Mouse (Mus musculus) forebrain, postnatal 0 days (tissue): Measurements from ENCODE around the gene Acads. TPM values are rescaled to one million over a fixed set of nuclear protein-coding genes. Genes with fewer than 3 reads are reported as not detected.
"Not testable (repeated sequence)": the region's sequence is repeated elsewhere in the genome, so short reads cannot be mapped to it uniquely, and the experiment has no call there.

Experiments
- ATAC-seq: fragments of 200-750 bp; cut with Nextera tagmentation; 2 replicates; pipeline ENCODE4 v1.8.0; 2017; ENCODE audit warnings: mild to moderate bottlenecking, moderate library complexity
- DNase-seq: peaks from one replicate; pipeline ENCODE4 v3.0.0-alpha.2; 2015
- H3K27ac ChIP-seq: fragments of 300-500 bp; sonication (generic); 2 replicates; pipeline ENCODE4 v1.5.1; 2014; ENCODE audit warnings: low read depth, mild to moderate bottlenecking, antibody characterized with exemption, low read length, moderate library complexity, mixed read lengths
- H3K27me3 ChIP-seq: fragments of 300-500 bp; sonication (generic); 2 replicates; pipeline ENCODE4 v1.6.1; 2014; ENCODE audit warnings: mild to moderate bottlenecking, low read length, mixed read lengths; ENCODE audit not compliant: insufficient read depth
- H3K36me3 ChIP-seq: fragments of 300-500 bp; sonication (generic); 2 replicates; pipeline ENCODE4 v1.6.1; 2014; ENCODE audit warnings: mild to moderate bottlenecking, moderate library complexity; ENCODE audit not compliant: insufficient read depth
- H3K4me1 ChIP-seq: fragments of 300-500 bp; sonication (generic); 2 replicates; pipeline ENCODE4 v1.6.1; 2014; ENCODE audit warnings: antibody characterized with exemption; ENCODE audit not compliant: insufficient read depth
- H3K4me2 ChIP-seq: fragments of 300-500 bp; sonication (generic); 2 replicates; pipeline ENCODE4 v1.6.1; 2014; ENCODE audit warnings: low read depth, mild to moderate bottlenecking, moderate library complexity
- H3K4me3 ChIP-seq: fragments of 300-500 bp; sonication (generic); 2 replicates; pipeline ENCODE4 v1.5.1; 2014; ENCODE audit warnings: low read depth, low read length, mixed read lengths
- H3K9ac ChIP-seq: fragments of 300-500 bp; sonication (generic); 2 replicates; pipeline ENCODE4 v1.6.1; 2014; ENCODE audit warnings: mild to moderate bottlenecking
- H3K9me3 ChIP-seq: fragments of 300-500 bp; sonication (generic); 2 replicates; pipeline ENCODE4 v1.6.1; 2016; ENCODE audit warnings: low read length
- CTCF ChIP-seq: sonication (generic); IDR thresholded peaks from 2 replicates; pipeline ENCODE4 v1.5.1; 2016; ENCODE audit warnings: antibody characterized with exemption, control low read depth, low read depth
- WGBS: fragments of 180-500 bp; shearing (Covaris S2); extraction: QIAGEN DNeasy Blood & Tissue Kit; methylation state at CpG from one replicate; pipeline ENCODE4 v1.1.7; 2014; 5-methylcytosine and 5-hydroxymethylcytosine counted together
- polyA plus RNA-seq: library from polyadenylated mRNA; unstranded; fragments of >200 nt; fragmentation: Nextera tagmentation; extraction: Ambion mirVana; gene quantifications from 2 replicates; pipeline ENCODE4 v1.2.1, GENCODE M21; 2015
- total RNA-seq: library from RNA; depleted of rRNA; stranded (reverse); fragments of >200 nt; gene quantifications from 2 replicates; pipeline ENCODE4 v1.2.3, GENCODE M21; 2014

Gene Acads
- total and polyA plus RNA-seq, 2 experiments from 2014 or later: 12.5 to 13.9 TPM

GRCm38 (mm10) chr5:115116426-115116825 lies 2.7 kb downstream of the Acads start:
- ATAC-seq (no peak), DNase-seq (no peak)
- Histone ChIP-seq H3K4me1 (peaks cover 7% of the 10 kb centered on the region), H3K4me3 (no peak overlapping the region), H3K27ac (no peak overlapping the region), H3K4me2 (no peak overlapping the region), H3K27me3 (no peaks in the 10 kb centered on the region), H3K9me3 (no peaks in the 10 kb centered on the region), H3K36me3 (peaks cover 8% of the 10 kb centered on the region; the same call in 1 of the 2 replicates), H3K9ac (no peak overlapping the region)
- WGBS: 94% methylated on average over 3 of the region's 3 CpGs
- no peak for TF ChIP-seq CTCF

DNA sequence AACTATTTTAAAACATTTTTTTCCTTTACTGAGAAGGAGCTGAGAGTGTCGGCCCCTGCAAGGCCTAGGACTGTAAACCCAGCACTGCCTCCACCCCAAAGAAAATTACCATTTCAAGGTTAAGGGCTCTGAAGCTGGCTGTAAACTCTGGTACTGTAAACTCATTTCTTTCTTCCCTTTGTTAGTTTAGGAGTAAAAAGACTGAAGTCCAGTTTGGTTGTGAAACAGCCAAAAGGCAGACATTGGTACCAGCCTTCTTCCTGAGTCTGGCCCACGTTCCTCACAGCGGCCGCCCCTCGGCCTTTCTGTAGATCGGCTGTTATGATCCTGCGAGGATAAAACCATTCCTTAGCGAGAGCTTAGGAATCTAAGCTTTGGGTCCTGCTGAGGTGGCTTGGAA lies 4.6 kb downstream of the Acads start:
- Histone ChIP-seq H3K27me3 (no peaks in the 10 kb centered on the region), H3K4me2 (no peak overlapping the region), H3K4me3 (no peak overlapping the region), H3K9ac (no peak overlapping the region), H3K36me3 (peaks cover 8% of the 10 kb centered on the region; the same call in 1 of the 2 replicates), H3K9me3 (no peaks in the 10 kb centered on the region), H3K27ac (no peak overlapping the region), H3K4me1 (peaks cover 7% of the 10 kb centered on the region)
- no peak for TF ChIP-seq CTCF
- ATAC-seq (no peak), DNase-seq (no peak)
- 94% methylated on average over 8 of the region's 8 CpGs for WGBS

DNA sequence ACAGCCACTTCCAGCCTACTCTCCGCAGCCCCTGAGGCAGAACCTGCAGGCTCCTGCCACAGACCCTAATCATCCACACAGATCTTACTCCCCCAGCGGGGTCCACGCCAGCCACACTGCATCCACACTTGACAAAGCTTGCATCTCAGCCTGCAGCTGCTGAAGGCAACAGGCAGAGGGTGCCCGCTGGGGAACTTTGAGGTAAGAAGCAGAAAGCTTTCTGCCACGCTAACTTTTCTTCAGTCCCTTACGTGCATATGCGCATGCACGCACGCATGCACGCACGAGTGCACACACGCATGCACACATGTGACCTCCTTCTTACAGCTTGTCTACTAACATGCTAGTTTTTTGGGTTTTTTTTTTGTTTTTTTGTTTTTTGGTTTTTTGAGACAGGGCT lies 5.9 kb downstream of the Acads start:
- H3K4me2 ChIP-seq: no peak overlapping the region
- no peak overlapping the region for H3K27ac ChIP-seq
- no peak overlapping the region for H3K4me3 ChIP-seq
- no peak for ATAC-seq
- H3K36me3 ChIP-seq: peaks cover 8% of the 10 kb centered on the region; the same call in 1 of the 2 replicates
- DNase-seq: no peak
- H3K4me1 ChIP-seq: no peaks in the 10 kb centered on the region
- no peak overlapping the region for H3K9ac ChIP-seq
- 95% methylated on average over 12 of the region's 12 CpGs for WGBS
- no peaks in the 10 kb centered on the region for H3K27me3 ChIP-seq
- TF ChIP-seq CTCF: no peak
- H3K9me3 ChIP-seq: no peaks in the 10 kb centered on the region

GRCm38 (mm10) chr5:115111156-115111555 lies 8.0 kb downstream of the Acads start:
- no peak overlapping the region for H3K27ac ChIP-seq
- ATAC-seq (no peak), DNase-seq (no peak)
- WGBS: 79% methylated on average over 8 of the region's 8 CpGs
- no peak overlapping the region for H3K9ac ChIP-seq
- TF ChIP-seq CTCF: no peak
- H3K9me3 ChIP-seq: no peaks in the 10 kb centered on the region
- H3K4me1 ChIP-seq: no peaks in the 10 kb centered on the region
- H3K27me3 ChIP-seq: no peaks in the 10 kb centered on the region
- H3K4me3 ChIP-seq: no peak overlapping the region
- H3K36me3 ChIP-seq: 0 out of 2 replicates have a peak, but pooled peaks cover 6% of the 10 kb centered on the region
- no peak overlapping the region for H3K4me2 ChIP-seq

DNA sequence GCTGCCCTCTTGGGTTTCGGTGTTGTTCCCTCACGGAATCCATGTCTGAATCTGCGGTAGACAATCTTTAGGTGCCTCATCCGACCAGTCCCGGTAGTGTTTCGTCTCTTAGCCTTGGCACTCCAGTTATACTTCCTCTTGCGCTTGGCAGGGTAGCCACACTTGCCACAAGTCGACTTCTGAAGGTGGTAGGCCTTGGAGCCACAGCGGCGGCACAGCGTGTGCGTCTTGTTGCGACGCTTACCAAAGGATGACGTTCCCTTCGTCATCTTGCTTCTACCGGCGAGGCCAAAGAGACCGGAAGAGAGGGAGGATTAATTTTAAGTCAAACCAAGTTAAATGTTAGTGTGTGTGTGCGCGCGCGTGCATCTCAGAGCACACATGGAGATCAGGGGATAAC lies 15.9 kb downstream of the Acads start:
- H3K4me3 ChIP-seq, H3K27me3 ChIP-seq, ATAC-seq, H3K4me2 ChIP-seq, DNase-seq, H3K9me3 ChIP-seq, H3K4me1 ChIP-seq, H3K27ac ChIP-seq, H3K9ac ChIP-seq: not testable (repeated sequence)
- H3K36me3 ChIP-seq: peaks cover 15% of the 10 kb centered on the region
- 98% methylated on average over 23 of the region's 23 CpGs for WGBS

DNA sequence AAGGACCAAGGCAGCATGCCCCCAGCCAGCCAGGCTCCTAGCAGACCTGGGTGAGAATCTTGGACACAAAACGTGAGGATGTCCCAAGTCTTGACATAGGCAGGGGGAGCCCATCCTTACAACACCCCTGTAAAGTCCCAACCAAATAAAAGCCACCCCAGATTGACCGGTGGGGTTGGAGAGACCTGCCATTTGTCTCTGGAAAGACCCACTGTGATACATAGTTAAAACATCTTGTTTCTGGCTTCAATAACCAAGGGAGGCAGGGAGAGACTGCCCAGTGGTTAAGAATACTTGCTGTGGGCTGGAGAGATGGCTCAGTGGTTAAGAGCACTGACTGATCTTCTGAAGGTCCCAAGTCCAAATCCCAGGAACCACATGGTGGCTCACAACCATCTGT lies 16.9 kb downstream of the Acads start:
- Histone ChIP-seq H3K36me3 (peaks cover 23% of the 10 kb centered on the region), H3K9ac (no peak overlapping the region), H3K27ac (no peak overlapping the region), H3K4me1 (no peaks in the 10 kb centered on the region), H3K9me3 (no peaks in the 10 kb centered on the region), H3K4me3 (no peak overlapping the region), H3K27me3 (no peaks in the 10 kb centered on the region), H3K4me2 (no peak overlapping the region)
- no peak for DNase-seq
- TF ChIP-seq CTCF: no peak
- 87% methylated on average over 2 of the region's 2 CpGs for WGBS
- ATAC-seq: no peak

GRCm38 (mm10) chr5:115100473-115100872 lies 18.7 kb downstream of the Acads start:
- Histone ChIP-seq H3K4me1 (no peaks in the 10 kb centered on the region), H3K4me2 (no peak overlapping the region), H3K27ac (no peak overlapping the region), H3K27me3 (no peaks in the 10 kb centered on the region), H3K9me3 (no peaks in the 10 kb centered on the region), H3K9ac (no peak overlapping the region), H3K36me3 (peaks cover 41% of the 10 kb centered on the region), H3K4me3 (no peak overlapping the region)
- no peak for TF ChIP-seq CTCF
- DNase-seq (no peak), ATAC-seq (no peak)
- WGBS: 91% methylated on average over 6 of the region's 6 CpGs

GRCm38 (mm10) chr5:115099991-115100390 lies 19.2 kb downstream of the Acads start:
- H3K4me3 ChIP-seq: no peak overlapping the region
- no peak for TF ChIP-seq CTCF
- H3K4me1 ChIP-seq: no peaks in the 10 kb centered on the region
- no peak overlapping the region for H3K27ac ChIP-seq
- no peak overlapping the region for H3K9ac ChIP-seq
- H3K27me3 ChIP-seq: no peaks in the 10 kb centered on the region
- no peaks in the 10 kb centered on the region for H3K9me3 ChIP-seq
- H3K36me3 ChIP-seq: peaks cover 46% of the 10 kb centered on the region
- ATAC-seq (no peak), DNase-seq (no peak)
- no peak overlapping the region for H3K4me2 ChIP-seq
- 88% methylated on average over 9 of the region's 9 CpGs for WGBS
